Mouse (Mus musculus): ENCODE data around the gene Tmem30a. TPM values are rescaled to one million over a fixed set of nuclear protein-coding genes. Genes with fewer than 3 reads are reported as not detected.

The Tmem30a gene
- polyA plus RNA-seq, 1 experiment from 2014 or later: 87.6 TPM

DNA sequence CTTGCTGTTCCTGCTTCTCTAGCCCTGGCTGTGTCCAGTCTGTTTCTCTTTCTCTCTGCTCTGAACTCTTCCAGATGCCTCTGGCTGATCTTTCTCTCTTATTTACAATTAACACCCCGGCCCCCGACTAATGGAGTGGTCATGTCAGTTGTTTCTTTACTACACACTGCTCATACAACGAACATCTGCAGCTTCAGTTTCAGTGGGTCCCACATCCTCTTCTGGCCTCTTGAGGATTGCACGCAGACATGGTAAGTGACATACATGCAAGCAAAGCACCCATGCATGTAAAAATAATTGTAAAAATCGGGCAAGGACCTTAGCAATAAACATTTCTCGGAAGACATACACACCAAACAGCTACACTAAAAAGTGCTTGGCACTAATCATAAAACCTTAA is 57.7 kb downstream of the Tmem30a start:
- H3K4me3 ChIP-seq: no peak overlapping the region
- H3K4me1 ChIP-seq: no peaks in the 10 kb centered on the region
- no peak overlapping the region for H3K4me2 ChIP-seq
- H3K9ac ChIP-seq: no peak overlapping the region
- H3K9me3 ChIP-seq (replicated peaks): no peaks in the 10 kb centered on the region
- WGBS: 94% methylated on average over 6 of the region's 6 CpGs
- H3K36me3 ChIP-seq (ENCODE audit: poor library complexity, severe bottlenecking): no peaks in the 10 kb centered on the region
- ATAC-seq: no peak
- no peak overlapping the region for H3K27ac ChIP-seq
- H3K27me3 ChIP-seq: no peaks in the 10 kb centered on the region

GRCm38 (mm10) chr9:79730301-79730700 is 63.0 kb downstream of the Tmem30a start:
- H3K9me3 ChIP-seq (replicated peaks): no peaks in the 10 kb centered on the region
- H3K36me3 ChIP-seq (ENCODE audit: poor library complexity, severe bottlenecking): no peaks in the 10 kb centered on the region
- H3K27me3 ChIP-seq: no peaks in the 10 kb centered on the region
- no peaks in the 10 kb centered on the region for H3K4me1 ChIP-seq
- no peak overlapping the region for H3K27ac ChIP-seq
- H3K4me3 ChIP-seq: no peak overlapping the region
- H3K9ac ChIP-seq: no peak overlapping the region
- 85% methylated on average over 5 of the region's 5 CpGs for WGBS
- no peak overlapping the region for H3K4me2 ChIP-seq
- no peak for ATAC-seq

DNA sequence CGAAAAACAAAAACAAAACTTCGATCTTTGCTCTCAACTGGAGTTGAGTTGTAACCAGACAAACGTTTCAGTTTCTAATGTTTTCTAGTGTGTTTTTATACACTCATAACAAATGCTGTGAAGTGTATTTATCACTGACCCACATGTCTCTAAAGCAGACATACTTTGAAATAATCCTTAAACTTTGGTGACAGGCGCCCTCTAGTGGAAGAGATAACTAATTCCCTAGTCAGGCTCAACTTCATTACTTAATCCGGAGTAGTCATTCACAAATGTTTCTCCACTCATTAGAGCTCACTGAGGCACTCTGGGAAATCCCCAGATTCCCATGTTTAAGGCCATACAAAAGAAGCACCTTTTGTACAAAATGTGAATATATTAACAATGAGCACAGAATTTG is 70.2 kb downstream of the Tmem30a start:
- Histone ChIP-seq H3K27me3 (peaks cover 40% of the 10 kb centered on the region), H3K9me3 (replicated peaks) (no peaks in the 10 kb centered on the region), H3K36me3 (ENCODE audit: poor library complexity, severe bottlenecking) (no peaks in the 10 kb centered on the region), H3K9ac (no peak overlapping the region), H3K4me3 (no peak overlapping the region), H3K27ac (no peak overlapping the region), H3K4me1 (peaks cover 16% of the 10 kb centered on the region), H3K4me2 (no peak overlapping the region)
- no peak for ATAC-seq
- 35% methylated on average over 5 of the region's 5 CpGs for WGBS

DNA sequence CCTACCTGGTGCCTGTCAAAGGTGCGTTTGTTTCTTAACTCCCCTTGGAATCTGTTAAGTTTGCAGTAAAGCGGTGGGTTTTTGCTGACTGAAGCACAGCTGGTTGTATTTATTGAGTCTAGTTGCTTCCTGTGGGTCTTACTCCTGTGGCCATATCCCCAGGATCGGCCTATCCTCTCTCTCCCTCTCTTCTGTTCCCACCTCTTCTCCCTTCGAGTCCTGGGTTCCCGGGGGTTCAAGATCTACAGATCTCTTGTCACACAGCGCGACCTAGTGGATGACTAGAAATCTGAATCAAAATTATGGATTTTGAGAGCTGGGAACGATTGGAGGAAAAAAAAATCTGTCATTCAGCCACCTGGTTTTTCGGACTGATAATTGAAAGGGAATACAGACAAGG is 72.3 kb downstream of the Tmem30a start:
- peaks cover 50% of the 10 kb centered on the region for H3K27me3 ChIP-seq
- H3K9ac ChIP-seq: no peak overlapping the region
- H3K9me3 ChIP-seq (replicated peaks): no peaks in the 10 kb centered on the region
- no peak overlapping the region for H3K4me2 ChIP-seq
- no peak; the same call in 1 of the 2 replicates for ATAC-seq
- H3K27ac ChIP-seq: no peak overlapping the region
- no peak overlapping the region for H3K4me3 ChIP-seq
- no peaks in the 10 kb centered on the region for H3K36me3 ChIP-seq (ENCODE audit: poor library complexity, severe bottlenecking)
- 11% methylated on average over 9 of the region's 9 CpGs for WGBS
- peaks cover 28% of the 10 kb centered on the region for H3K4me1 ChIP-seq

GRCm38 (mm10) chr9:79720143-79720542 is 73.2 kb downstream of the Tmem30a start:
- Histone ChIP-seq H3K9me3 (replicated peaks) (no peaks in the 10 kb centered on the region), H3K4me1 (peaks cover 28% of the 10 kb centered on the region), H3K4me3 (no peak overlapping the region), H3K9ac (no peak overlapping the region), H3K36me3 (ENCODE audit: poor library complexity, severe bottlenecking) (no peaks in the 10 kb centered on the region), H3K4me2 (peak overlapping the region; percentile 95; the same call in 1 of the 2 replicates), H3K27ac (no peak overlapping the region), H3K27me3 (peaks cover 54% of the 10 kb centered on the region)
- WGBS: 28% methylated on average over 9 of the region's 9 CpGs
- ATAC-seq: no peak

GRCm38 (mm10) chr9:79719451-79719850 is 73.9 kb downstream of the Tmem30a start:
- WGBS: 1% methylated on average over 28 of the region's 28 CpGs
- no peaks in the 10 kb centered on the region for H3K36me3 ChIP-seq (ENCODE audit: poor library complexity, severe bottlenecking)
- peak overlapping the region; percentile 95 for H3K4me2 ChIP-seq
- H3K9ac ChIP-seq: peak overlapping the region; percentile 70; the same call in 1 of the 2 replicates
- no peak for ATAC-seq
- H3K4me1 ChIP-seq: peaks cover 33% of the 10 kb centered on the region
- peaks cover 57% of the 10 kb centered on the region for H3K27me3 ChIP-seq
- peak overlapping the region; percentile 52 for H3K4me3 ChIP-seq
- H3K9me3 ChIP-seq (replicated peaks): no peaks in the 10 kb centered on the region
- H3K27ac ChIP-seq: no peak overlapping the region

Other genes with a start within 250 kb of the Tmem30a start
- 2.5 and 3.1 TPM in 2 replicates for gene Col12a1, start 74.7 kb downstream of the Tmem30a start, polyA plus RNA-seq (2015; fragmentation: Nextera tagmentation; extraction: Ambion mirVana)
- gene Cox7a2, start 33.6 kb downstream of the Tmem30a start, polyA plus RNA-seq (2015; fragmentation: Nextera tagmentation; extraction: Ambion mirVana): 755 and 828 TPM in 2 replicates
- gene Filip1, start 219.3 kb upstream of the Tmem30a start, polyA plus RNA-seq (2015; fragmentation: Nextera tagmentation; extraction: Ambion mirVana): 3.0 and 5.3 TPM in 2 replicates

All from forebrain, embryonic 13.5 days (tissue).